Mouse (Mus musculus) neural tube, embryonic 13.5 days (tissue): ENCODE data around the gene Rcc1. TPM values are rescaled to one million over a fixed set of nuclear protein-coding genes. Genes with fewer than 3 reads are reported as not detected.
A peak's percentile ranks its signal among the peaks of the same experiment; 100 is the strongest.
"Not testable (repeated sequence)": the region's sequence is repeated elsewhere in the genome, so short reads cannot be mapped to it uniquely, and the experiment has no call there.

Experiments used
- ATAC-seq: fragments of 200-750 bp; cut with Nextera tagmentation; 2 replicates; pipeline ENCODE4 v1.8.0; 2017; ENCODE audit warnings: low read depth, mild to moderate bottlenecking, moderate TSS enrichment, moderate library complexity
- H3K27ac ChIP-seq: fragments of 300-500 bp; sonication (generic); replicated peaks from 2 replicates; pipeline ENCODE4 v1.5.1; 2015; ENCODE audit warnings: moderate library complexity, mild to moderate bottlenecking, inconsistent platforms
- H3K27me3 ChIP-seq: fragments of 300-500 bp; sonication (generic); 2 replicates; pipeline ENCODE4 v1.6.1; 2015; ENCODE audit warnings: mild to moderate bottlenecking, inconsistent platforms
- H3K36me3 ChIP-seq: fragments of 300-500 bp; sonication (generic); 2 replicates; pipeline ENCODE4 v1.6.1; 2015; ENCODE audit warnings: mild to moderate bottlenecking, inconsistent platforms
- H3K4me1 ChIP-seq: fragments of 300-500 bp; sonication (generic); replicated peaks from 2 replicates; pipeline ENCODE4 v1.6.1; 2015; ENCODE audit warnings: inconsistent platforms
- H3K4me2 ChIP-seq: fragments of 300-500 bp; sonication (generic); 2 replicates; pipeline ENCODE4 v1.6.1; 2015; ENCODE audit warnings: inconsistent platforms, mild to moderate bottlenecking, moderate library complexity
- H3K4me3 ChIP-seq: fragments of 300-500 bp; sonication (generic); 2 replicates; pipeline ENCODE4 v1.5.1; 2015; ENCODE audit warnings: mild to moderate bottlenecking, inconsistent platforms
- H3K9ac ChIP-seq: fragments of 300-500 bp; sonication (generic); 2 replicates; pipeline ENCODE4 v1.6.1; 2015; ENCODE audit warnings: moderate library complexity, mild to moderate bottlenecking, inconsistent platforms
- H3K9me3 ChIP-seq: fragments of 300-500 bp; sonication (generic); 2 replicates; pipeline ENCODE4 v1.6.1; 2016; ENCODE audit warnings: inconsistent platforms
- WGBS: fragments of 180-500 bp; shearing (Covaris S2); methylation state at CpG from one replicate; pipeline ENCODE4 v1.1.7; 2015; 5-methylcytosine and 5-hydroxymethylcytosine counted together
- polyA plus RNA-seq: library from polyadenylated mRNA; unstranded; fragments of >200 nt; fragmentation: Nextera tagmentation; extraction: Ambion mirVana; gene quantifications from 2 replicates; pipeline ENCODE4 v1.2.1, GENCODE M21; 2015

The Rcc1 gene
- polyA plus RNA-seq, 1 experiment from 2014 or later = 35.6 TPM

DNA sequence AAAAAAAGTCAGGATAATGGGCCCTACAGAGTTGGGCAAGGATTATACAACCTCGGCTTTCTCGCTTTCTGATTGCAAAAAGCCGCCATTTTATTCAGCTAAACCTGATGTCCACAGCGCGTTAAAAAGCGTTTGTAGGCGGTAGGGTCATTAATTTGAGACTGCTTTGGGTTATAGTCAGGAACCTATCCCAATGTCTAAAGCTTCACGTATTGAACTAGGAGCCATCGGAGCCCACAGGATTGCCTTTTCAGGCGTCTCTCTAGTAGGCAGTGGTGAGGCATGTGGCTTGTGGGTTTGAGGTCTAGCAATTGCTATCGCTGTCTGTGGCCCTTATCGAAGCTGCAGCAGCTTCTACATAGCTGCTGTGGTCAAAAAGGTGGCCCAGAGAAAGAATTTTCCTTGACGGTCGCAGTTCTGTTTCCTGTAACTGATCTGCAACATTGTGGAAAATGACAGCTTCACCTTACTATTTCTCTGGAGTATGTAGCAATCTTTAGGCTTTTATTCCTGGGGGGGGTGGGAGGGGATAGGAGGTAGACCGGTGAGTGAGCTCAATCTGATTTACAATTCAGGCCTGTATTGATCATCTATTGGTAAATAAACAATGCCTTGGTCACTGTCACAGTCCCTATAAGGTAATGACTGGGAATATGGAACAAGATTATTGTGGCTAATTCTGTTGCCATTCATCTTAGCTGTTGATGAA lies 44.1 kb downstream of the Rcc1 start:
- H3K9ac ChIP-seq = peak overlapping the region; percentile 97
- WGBS = under 1% methylated on average over 15 of the region's 15 CpGs
- H3K36me3 ChIP-seq = peaks cover 46% of the 10 kb centered on the region
- peak overlapping the region; percentile 86 for H3K4me3 ChIP-seq
- no peaks in the 10 kb centered on the region for H3K27me3 ChIP-seq
- H3K4me1 ChIP-seq = peaks cover 14% of the 10 kb centered on the region
- peak overlapping the region; percentile 95 for H3K27ac ChIP-seq
- peak; percentile 24; the same call in 1 of the 2 replicates for ATAC-seq
- H3K4me2 ChIP-seq = peak overlapping the region; percentile 89
- no peaks in the 10 kb centered on the region for H3K9me3 ChIP-seq

DNA sequence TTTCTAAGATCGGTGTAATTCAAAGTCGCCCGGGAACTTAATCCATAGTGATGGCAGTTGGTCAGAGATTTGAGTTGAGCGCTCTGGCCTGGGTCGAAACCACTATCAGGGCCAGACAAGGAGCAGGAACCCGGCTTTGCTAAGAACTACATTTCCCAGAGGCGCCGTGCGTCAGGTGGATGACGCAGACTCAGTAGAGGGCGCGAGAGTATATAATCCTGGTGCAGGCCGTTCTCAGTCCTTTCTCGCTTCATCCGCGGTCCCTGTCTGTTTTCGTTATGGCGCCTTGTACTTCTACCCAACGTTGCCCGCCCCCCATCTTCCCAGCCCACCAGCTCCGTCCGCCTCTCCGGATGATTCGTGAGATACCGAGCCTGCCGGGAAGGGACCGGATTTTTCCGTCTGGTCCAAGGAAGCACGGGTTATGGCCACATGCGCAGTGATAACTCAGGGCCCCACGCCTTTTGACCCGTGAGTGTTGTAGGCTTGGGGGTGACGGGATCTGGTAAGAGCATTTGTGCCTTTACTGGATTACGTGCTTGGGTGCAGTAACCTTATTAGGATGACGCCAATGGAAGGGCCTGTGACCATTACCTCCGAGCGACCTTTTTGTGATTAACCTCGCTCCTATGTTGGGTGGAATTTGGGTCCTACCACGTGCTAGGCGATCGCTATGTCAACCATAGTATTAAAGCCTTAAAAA lies 44.8 kb downstream of the Rcc1 start:
- Histone ChIP-seq H3K4me1 (peaks cover 14% of the 10 kb centered on the region), H3K9me3 (no peaks in the 10 kb centered on the region), H3K4me3 (peak overlapping the region; percentile 86), H3K27ac (peak overlapping the region; percentile 95), H3K4me2 (peak overlapping the region; percentile 89), H3K27me3 (no peaks in the 10 kb centered on the region), H3K9ac (peak overlapping the region; percentile 97), H3K36me3 (peaks cover 39% of the 10 kb centered on the region)
- 1% methylated on average over 41 of the region's 41 CpGs for WGBS
- ATAC-seq = peak; percentile 94

DNA sequence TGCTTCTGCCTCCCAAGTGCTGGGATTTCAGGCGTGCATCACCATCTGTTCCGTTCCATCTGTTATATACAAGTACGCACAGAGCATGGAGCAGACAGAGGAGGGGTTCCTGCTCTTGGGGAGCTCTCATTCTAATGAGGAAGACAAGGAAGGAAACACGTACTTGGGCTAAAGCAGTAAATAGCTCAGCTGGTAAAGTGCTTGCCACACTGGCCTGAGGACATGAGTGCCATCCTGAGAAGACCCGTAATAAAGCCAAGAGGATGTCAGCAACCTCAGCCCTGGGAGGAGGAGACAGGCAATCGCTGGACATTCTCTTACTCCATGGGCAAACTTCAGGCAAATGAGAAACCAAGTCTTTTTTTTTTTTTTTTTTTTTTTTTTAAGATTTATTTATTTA lies 47.4 kb downstream of the Rcc1 start:
- H3K27me3 ChIP-seq = no peaks in the 10 kb centered on the region
- no peak overlapping the region for H3K27ac ChIP-seq
- 71% methylated on average over 6 of the region's 6 CpGs for WGBS

DNA sequence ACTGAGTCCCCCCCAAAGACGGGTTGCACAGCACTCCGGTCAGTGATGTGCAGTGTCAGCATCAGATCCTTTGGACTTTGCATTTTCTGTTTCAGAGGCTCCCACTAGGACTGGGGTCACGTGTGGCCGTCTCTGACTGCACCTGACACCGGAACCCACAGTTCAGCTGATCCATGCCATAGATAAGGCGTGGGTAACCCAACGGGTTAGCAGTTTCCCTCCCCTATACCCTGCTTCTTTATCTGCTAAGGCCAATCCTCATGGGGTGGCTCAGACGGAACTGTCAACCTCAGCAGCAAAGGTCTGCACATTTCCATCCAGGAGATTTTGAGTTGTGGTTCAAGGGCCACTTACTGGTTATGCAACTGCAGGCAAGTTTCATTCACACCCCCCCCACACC lies 48.1 kb downstream of the Rcc1 start:
- WGBS = 91% methylated on average over 8 of the region's 8 CpGs

More for the DNA sequence above, 47.4 kb downstream of the Rcc1 start:
- ATAC-seq = no peak
- Histone ChIP-seq H3K9ac (no peak overlapping the region), H3K4me2 (no peak overlapping the region), H3K4me1 (peaks cover 26% of the 10 kb centered on the region), H3K4me3 (no peak overlapping the region), H3K36me3 (peaks cover 13% of the 10 kb centered on the region), H3K9me3 (no peaks in the 10 kb centered on the region)

DNA sequence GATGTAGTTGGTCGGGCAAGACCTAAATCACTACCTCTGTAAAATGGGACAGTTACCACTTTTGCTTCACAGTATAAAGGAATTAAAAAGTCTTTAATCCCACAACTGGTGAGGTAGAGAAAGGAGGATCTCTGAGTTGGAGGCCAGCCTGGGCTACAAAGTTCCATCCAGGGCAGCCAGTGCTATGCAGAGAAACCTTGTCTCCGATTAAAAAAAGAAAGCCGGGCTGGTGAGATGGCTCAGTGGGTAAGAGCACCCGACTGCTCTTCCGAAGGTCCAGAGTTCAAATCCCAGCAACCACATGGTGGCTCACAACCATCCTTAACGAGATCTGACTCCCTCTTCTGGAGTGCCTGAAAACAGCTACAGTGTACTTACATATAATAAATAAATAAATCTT lies 49.9 kb downstream of the Rcc1 start:
- Histone ChIP-seq H3K4me3 (peak overlapping the region; percentile 40), H3K4me2 (peak overlapping the region; percentile 64), H3K9ac (peak overlapping the region; percentile 68), H3K4me1 (peaks cover 11% of the 10 kb centered on the region)
- H3K27me3 ChIP-seq, H3K27ac ChIP-seq, ATAC-seq, H3K36me3 ChIP-seq, H3K9me3 ChIP-seq: not testable (repeated sequence)
- 43% methylated on average over 6 of the region's 6 CpGs for WGBS

More for the DNA sequence above, 48.1 kb downstream of the Rcc1 start:
- no peak overlapping the region for H3K4me3 ChIP-seq
- H3K4me2 ChIP-seq = no peak overlapping the region
- H3K9me3 ChIP-seq = no peaks in the 10 kb centered on the region
- peaks cover 22% of the 10 kb centered on the region for H3K4me1 ChIP-seq
- no peak for ATAC-seq
- H3K9ac ChIP-seq = no peak overlapping the region
- H3K27me3 ChIP-seq = no peaks in the 10 kb centered on the region
- peaks cover 6% of the 10 kb centered on the region for H3K36me3 ChIP-seq
- H3K27ac ChIP-seq = no peak overlapping the region

DNA sequence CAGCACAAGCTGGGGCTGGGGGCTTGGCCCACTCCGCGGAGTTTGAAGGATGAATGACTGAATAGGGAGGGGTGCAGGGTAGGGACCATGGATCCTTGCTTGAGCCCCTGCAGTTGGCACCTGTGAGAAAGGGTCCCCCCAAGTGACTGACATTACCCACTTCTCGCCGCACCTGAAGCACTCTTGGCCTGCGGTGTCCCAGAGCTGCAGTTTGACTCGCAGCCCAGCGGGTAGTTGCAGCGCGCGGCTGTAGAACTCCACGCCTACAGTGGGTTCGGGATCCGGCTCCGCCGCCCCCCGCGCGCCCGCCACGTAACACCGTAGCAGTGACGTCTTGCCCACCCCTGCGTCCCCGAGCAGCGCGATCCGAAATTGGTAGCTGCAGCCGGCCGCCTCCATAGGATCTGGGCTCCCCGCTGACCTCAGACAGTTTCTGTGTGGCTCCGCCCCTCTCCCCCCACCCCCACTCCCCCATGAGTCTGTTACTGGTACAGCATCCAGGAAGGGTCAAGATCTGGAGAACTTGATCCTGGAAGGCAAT lies 50.4 kb downstream of the Rcc1 start, which contains the start of gene Rab42:
Gene Rab42 (minus strand): TSS at position 447 of the 541 bp plus-strand sequence.
- peak within 1 kb of the TSS; percentile 64 for H3K4me2 ChIP-seq
- no peak within 1 kb of the TSS for H3K27ac ChIP-seq
- ATAC-seq = peak; percentile 54
- H3K4me3 ChIP-seq = peak within 1 kb of the TSS; percentile 40
- no peaks in the 10 kb centered on the region for H3K27me3 ChIP-seq
- H3K9ac ChIP-seq = peak within 1 kb of the TSS; percentile 68
- WGBS = 2% methylated on average over 30 of the region's 31 CpGs
- H3K36me3 ChIP-seq = no peaks in the 10 kb centered on the region
- peaks cover 11% of the 10 kb centered on the region for H3K4me1 ChIP-seq
- H3K9me3 ChIP-seq = no peaks in the 10 kb centered on the region

DNA sequence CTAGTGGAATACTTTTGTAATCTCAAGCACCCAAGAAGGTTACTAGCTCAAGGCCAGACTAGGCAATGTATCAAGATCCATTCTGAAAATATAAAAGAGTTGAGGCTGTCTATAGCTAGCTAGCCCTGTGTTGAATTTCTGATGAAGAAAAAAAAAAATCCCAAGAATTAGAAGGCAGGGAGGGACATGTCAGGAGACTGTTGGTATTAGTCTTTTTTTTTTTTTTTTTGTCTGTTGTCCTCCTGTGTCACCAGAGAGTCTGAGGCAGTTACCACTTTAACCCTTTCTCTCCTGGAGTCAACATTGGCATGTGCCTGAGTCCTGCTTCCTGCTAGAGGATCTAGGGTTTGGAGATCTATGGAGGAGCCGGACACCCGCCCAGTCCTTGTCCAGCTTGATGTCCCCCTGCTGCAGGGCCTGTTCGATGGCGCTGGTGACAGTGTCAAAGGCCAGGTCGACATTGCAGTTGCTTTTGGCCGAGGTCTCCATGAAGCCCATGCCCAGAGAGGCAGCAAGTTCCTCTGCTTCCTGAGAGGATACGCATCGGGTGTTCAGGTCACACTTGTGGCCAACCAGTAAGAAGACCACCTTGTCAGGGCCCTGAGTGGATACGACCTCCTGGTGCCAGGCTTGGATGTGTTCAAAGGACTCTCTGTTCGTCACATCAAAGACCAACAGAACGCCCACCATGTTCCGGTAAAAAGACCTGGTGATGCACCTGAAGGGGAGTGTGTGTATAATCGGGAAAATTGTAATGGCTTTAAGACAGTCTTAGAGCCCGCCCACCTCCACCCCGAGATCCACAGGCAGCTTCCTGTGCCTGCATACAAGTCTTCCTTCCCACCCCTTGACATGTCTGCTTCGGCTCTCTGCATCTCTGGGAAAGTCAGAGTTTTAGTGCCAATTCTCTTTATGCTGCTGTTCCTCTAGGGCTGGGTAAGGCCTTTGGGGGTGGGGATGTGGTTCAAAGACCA lies 51.2 kb downstream of the Rcc1 start:
- Histone ChIP-seq H3K36me3 (no peaks in the 10 kb centered on the region), H3K9ac (peak overlapping the region; percentile 68; the same call in 1 of the 2 replicates), H3K27ac (no peak overlapping the region), H3K4me1 (peaks cover 11% of the 10 kb centered on the region), H3K9me3 (no peaks in the 10 kb centered on the region), H3K4me2 (peak overlapping the region; percentile 64), H3K27me3 (no peaks in the 10 kb centered on the region), H3K4me3 (peak overlapping the region; percentile 40)
- no peak for ATAC-seq
- WGBS = 65% methylated on average over 16 of the region's 16 CpGs

DNA sequence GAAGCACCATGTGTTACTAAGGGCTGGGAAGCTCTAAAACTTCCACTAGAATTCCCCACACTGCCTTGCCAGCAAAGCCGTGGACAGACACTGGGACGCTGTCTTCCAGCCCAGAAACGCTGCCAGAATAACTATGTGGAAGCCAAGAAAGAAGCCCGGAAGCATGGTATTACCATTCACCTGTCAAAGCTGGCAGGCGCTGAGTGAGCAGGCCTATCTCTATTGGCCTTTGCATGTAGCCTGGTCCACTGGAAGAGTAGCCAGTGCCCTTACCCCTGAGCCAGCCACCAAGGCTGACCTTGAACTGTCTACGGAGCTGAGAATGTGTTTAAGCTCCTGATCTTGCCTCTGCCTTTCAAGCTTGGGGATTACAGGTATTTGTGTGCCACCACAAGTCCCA lies 51.9 kb downstream of the Rcc1 start:
- Histone ChIP-seq H3K27me3 (no peaks in the 10 kb centered on the region), H3K27ac (no peak overlapping the region), H3K36me3 (no peaks in the 10 kb centered on the region), H3K9ac (no peak overlapping the region), H3K9me3 (no peaks in the 10 kb centered on the region), H3K4me2 (no peak overlapping the region), H3K4me1 (peaks cover 11% of the 10 kb centered on the region), H3K4me3 (no peak overlapping the region)
- no peak for ATAC-seq
- WGBS = 85% methylated on average over 6 of the region's 6 CpGs

DNA sequence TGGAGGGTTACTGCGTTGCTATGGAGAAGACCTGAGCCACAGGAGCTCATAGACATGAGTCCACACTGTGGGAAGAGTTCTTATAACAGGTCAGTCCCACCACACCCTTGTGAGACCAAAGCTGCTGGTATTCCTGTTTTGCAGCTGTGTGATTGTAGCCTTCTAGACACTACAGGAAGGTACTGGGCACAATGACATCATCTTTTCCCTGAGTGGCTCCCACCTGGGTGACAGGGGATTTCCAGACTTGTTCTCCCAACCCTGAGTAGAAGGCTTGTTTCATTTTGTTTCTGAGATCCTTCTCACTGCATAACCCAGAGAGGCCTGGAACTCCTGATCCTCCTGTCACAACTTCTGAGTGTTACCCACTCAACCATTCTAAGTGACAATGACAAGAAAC lies 53.6 kb downstream of the Rcc1 start:
- no peak overlapping the region for H3K4me2 ChIP-seq
- ATAC-seq = no peak
- no peak overlapping the region for H3K4me3 ChIP-seq
- H3K27ac ChIP-seq = no peak overlapping the region
- H3K36me3 ChIP-seq = 0 out of 2 replicates have a peak, but pooled peaks cover 1% of the 10 kb centered on the region
- H3K27me3 ChIP-seq = no peaks in the 10 kb centered on the region
- 87% methylated on average over 1 of the region's 1 CpGs for WGBS
- H3K9ac ChIP-seq = no peak overlapping the region
- H3K4me1 ChIP-seq = peaks cover 11% of the 10 kb centered on the region
- no peaks in the 10 kb centered on the region for H3K9me3 ChIP-seq

DNA sequence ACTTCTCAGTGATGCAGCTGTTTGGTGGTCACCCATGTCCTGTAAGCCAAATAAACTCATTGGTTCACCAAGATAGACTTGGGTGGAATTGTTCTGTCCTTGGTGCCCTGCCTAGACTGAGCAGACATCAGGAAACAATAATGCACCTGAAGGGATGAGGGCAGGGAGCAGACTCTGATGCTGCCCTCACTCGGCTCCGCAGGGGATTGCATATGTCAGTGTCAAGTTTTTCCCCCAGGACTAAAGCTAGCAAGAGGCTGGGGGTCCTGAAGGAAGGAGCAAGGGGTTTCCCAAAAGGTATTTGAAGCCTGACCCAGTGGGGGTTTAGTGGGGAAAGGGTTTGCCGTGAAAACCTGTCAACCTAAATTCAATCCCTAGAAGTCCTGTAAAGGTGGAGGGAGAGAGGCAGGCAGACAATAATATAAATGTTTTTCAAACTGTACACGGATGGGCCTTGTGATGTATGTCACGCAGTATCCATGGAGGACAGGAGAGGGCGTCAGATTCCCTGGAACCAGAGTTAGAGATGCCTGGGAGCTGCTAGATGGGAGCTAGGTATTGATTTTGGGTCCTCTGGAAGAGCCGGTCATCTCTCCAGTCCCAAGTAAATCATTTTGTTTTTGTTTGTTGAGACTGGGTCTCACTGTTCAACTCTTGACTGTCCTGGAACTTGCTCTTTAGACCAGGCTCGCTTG lies 57.6 kb downstream of the Rcc1 start:
- no peaks in the 10 kb centered on the region for H3K27me3 ChIP-seq
- H3K4me2 ChIP-seq = no peak overlapping the region
- peaks cover 34% of the 10 kb centered on the region for H3K36me3 ChIP-seq
- H3K9ac ChIP-seq = no peak overlapping the region
- 50% methylated on average over 8 of the region's 8 CpGs for WGBS
- no peak overlapping the region for H3K27ac ChIP-seq
- H3K4me1 ChIP-seq = no peaks in the 10 kb centered on the region
- H3K9me3 ChIP-seq = no peaks in the 10 kb centered on the region
- no peak for ATAC-seq
- H3K4me3 ChIP-seq = no peak overlapping the region

DNA sequence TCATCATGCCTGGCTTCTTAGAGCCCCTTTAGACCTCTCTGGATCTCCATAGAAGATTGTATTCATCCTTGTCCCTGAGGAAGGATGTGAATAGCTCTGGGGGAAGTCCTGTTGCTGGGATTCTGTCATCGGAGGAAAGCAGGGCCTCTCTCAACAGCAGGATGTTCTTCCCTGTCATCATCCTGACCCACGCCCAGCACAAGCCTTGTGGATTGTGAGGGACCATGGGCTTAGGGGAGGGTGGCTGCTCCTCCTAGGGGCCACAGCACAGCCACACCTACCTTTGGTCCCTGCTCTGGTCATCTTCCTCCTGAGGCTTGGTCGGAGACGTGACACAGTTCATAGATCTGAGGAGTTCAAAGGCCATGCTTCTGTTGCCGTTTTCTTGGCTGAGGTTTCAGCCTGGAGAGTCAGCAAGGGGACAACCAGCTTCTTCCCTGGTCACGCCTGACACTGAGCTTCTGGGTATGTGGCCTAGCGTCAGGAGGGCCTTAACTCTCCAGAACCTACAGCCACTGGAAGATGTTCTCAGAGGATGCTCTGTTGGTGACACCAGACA lies 59.6 kb downstream of the Rcc1 start:
- peaks cover 49% of the 10 kb centered on the region for H3K36me3 ChIP-seq
- no peaks in the 10 kb centered on the region for H3K27me3 ChIP-seq
- H3K4me1 ChIP-seq = no peaks in the 10 kb centered on the region
- H3K9ac ChIP-seq = no peak overlapping the region
- WGBS = 86% methylated on average over 7 of the region's 7 CpGs
- no peaks in the 10 kb centered on the region for H3K9me3 ChIP-seq
- no peak overlapping the region for H3K27ac ChIP-seq
- no peak for ATAC-seq
- H3K4me2 ChIP-seq = no peak overlapping the region
- H3K4me3 ChIP-seq = no peak overlapping the region
